Mouse (Mus musculus) heart, embryonic 13.5 days (tissue): ENCODE measurements around the gene Rnase2b. TPM values are rescaled to one million over a fixed set of nuclear protein-coding genes. Genes with fewer than 3 reads are reported as not detected.

Experiments
- ATAC-seq: fragments of 200-750 bp; cut with Nextera tagmentation; 2 replicates; pipeline ENCODE4 v1.8.0; 2017; ENCODE audit warnings: moderate TSS enrichment; ENCODE audit not compliant: insufficient number of reproducible peaks, low FRiP score, low TSS enrichment; ENCODE audit errors: extremely low read depth
- H3K27ac ChIP-seq: fragments of 300-500 bp; sonication (generic); replicated peaks from 2 replicates; pipeline ENCODE4 v1.5.1; 2015; ENCODE audit warnings: moderate library complexity, mild to moderate bottlenecking, inconsistent platforms
- H3K27me3 ChIP-seq: fragments of 300-500 bp; sonication (generic); replicated peaks from 2 replicates; pipeline ENCODE4 v1.6.1; 2015; ENCODE audit warnings: mild to moderate bottlenecking, inconsistent platforms
- H3K36me3 ChIP-seq: fragments of 300-500 bp; sonication (generic); 2 replicates; pipeline ENCODE4 v1.6.1; 2015; ENCODE audit warnings: mild to moderate bottlenecking, inconsistent platforms
- H3K4me1 ChIP-seq: fragments of 300-500 bp; sonication (generic); 2 replicates; pipeline ENCODE4 v1.6.1; 2015; ENCODE audit warnings: inconsistent platforms
- H3K4me2 ChIP-seq: fragments of 300-500 bp; sonication (generic); 2 replicates; pipeline ENCODE4 v1.6.1; 2015; ENCODE audit warnings: inconsistent platforms, mild to moderate bottlenecking, moderate library complexity
- H3K4me3 ChIP-seq: fragments of 300-500 bp; sonication (generic); 2 replicates; pipeline ENCODE4 v1.5.1; 2015; ENCODE audit warnings: moderate library complexity, mild to moderate bottlenecking, inconsistent platforms
- H3K9ac ChIP-seq: fragments of 300-500 bp; sonication (generic); 2 replicates; pipeline ENCODE4 v1.6.1; 2015; ENCODE audit warnings: inconsistent platforms, mild to moderate bottlenecking, moderate library complexity
- H3K9me3 ChIP-seq: fragments of 300-500 bp; sonication (generic); 2 replicates; pipeline ENCODE4 v1.6.1; 2016; ENCODE audit warnings: inconsistent platforms
- WGBS: fragments of 180-500 bp; shearing (Covaris S2); methylation state at CpG from one replicate; pipeline ENCODE4 v1.1.7; 2015; ENCODE audit warnings: mixed read lengths; 5-methylcytosine and 5-hydroxymethylcytosine counted together
- polyA plus RNA-seq: library from polyadenylated mRNA; unstranded; fragments of >200 nt; fragmentation: Nextera tagmentation; extraction: Ambion mirVana; gene quantifications from 2 replicates; pipeline ENCODE4 v1.2.1, GENCODE M21; 2015

Gene Rnase2b
- polyA plus RNA-seq, 1 experiment from 2014 or later: not detected

GRCm38 (mm10) chr14:51199098-51200023, 37.3 kb downstream of the Rnase2b start, which contains the start of gene Ang2:
Gene Ang2 (minus strand): TSS chr14:51199148.
- Histone ChIP-seq H3K9ac (no peak within 1 kb of the TSS), H3K27me3 (no peaks in the 10 kb centered on the region), H3K27ac (no peak within 1 kb of the TSS), H3K4me2 (no peak within 1 kb of the TSS), H3K9me3 (no peaks in the 10 kb centered on the region), H3K4me1 (no peaks in the 10 kb centered on the region), H3K4me3 (no peak within 1 kb of the TSS), H3K36me3 (no peaks in the 10 kb centered on the region)
- ATAC-seq: no peak
- WGBS: 71% methylated on average over 5 of the region's 5 CpGs

DNA sequence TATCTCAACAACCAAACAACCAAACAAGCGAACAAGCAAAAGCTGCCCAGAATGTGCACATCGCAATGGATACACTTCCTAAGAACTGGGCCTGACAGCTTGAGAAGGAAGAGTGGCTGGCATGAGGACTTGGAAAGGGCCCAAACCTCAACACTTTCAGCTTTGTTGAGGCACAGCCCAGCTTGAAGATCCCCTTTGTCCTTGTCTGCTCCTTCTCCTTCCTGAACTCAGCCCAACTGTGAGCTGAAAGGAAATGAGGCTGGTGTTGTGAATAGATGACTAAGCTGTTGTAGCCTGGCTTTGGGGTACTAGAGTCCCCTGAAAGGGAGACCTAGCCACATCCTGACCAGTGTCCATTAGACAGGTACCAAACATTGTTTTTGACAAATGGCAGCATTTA, 38.0 kb downstream of the Rnase2b start:
- Histone ChIP-seq H3K27me3 (no peaks in the 10 kb centered on the region), H3K4me1 (no peaks in the 10 kb centered on the region), H3K27ac (no peak overlapping the region), H3K36me3 (no peaks in the 10 kb centered on the region), H3K9ac (no peak overlapping the region), H3K4me2 (no peak overlapping the region), H3K4me3 (no peak overlapping the region), H3K9me3 (no peaks in the 10 kb centered on the region)
- no peak for ATAC-seq
- WGBS: 81% methylated on average over 2 of the region's 2 CpGs

GRCm38 (mm10) chr14:51200466-51200865, 38.4 kb downstream of the Rnase2b start:
- WGBS: 76% methylated on average over 2 of the region's 2 CpGs
- Histone ChIP-seq H3K4me3 (no peak overlapping the region), H3K9me3 (no peaks in the 10 kb centered on the region), H3K4me2 (no peak overlapping the region), H3K27me3 (no peaks in the 10 kb centered on the region), H3K4me1 (no peaks in the 10 kb centered on the region), H3K9ac (no peak overlapping the region), H3K36me3 (no peaks in the 10 kb centered on the region), H3K27ac (no peak overlapping the region)
- ATAC-seq: no peak

- H3K36me3 ChIP-seq: no peaks in the 10 kb centered on the region
- no peaks in the 10 kb centered on the region for H3K9me3 ChIP-seq
- 69% methylated on average over 2 of the region's 2 CpGs for WGBS
- no peak within 1 kb of the TSS for H3K27ac ChIP-seq
- H3K4me3 ChIP-seq: no peak within 1 kb of the TSS
- H3K4me1 ChIP-seq: no peaks in the 10 kb centered on the region
- no peak within 1 kb of the TSS for H3K4me2 ChIP-seq
- H3K27me3 ChIP-seq: no peaks in the 10 kb centered on the region
- no peak within 1 kb of the TSS for H3K9ac ChIP-seq
- ATAC-seq: no peak
Measured at GRCm38 (mm10) chr14:51203115-51203514, 41.1 kb downstream of the Rnase2b start, which contains the start of gene Ear14. Gene Ear14 (plus strand): TSS chr14:51203391.

Other genes starting within 250 kb of the Rnase2b start
- gene Osgep, start 237.4 kb upstream of the Rnase2b start, polyA plus RNA-seq: 112 and 131 TPM in 2 replicates
- 148 TPM in 2 replicates for gene Apex1, start 237.3 kb upstream of the Rnase2b start, polyA plus RNA-seq
- 34.9 and 38.2 TPM in 2 replicates for gene Pip4p1, start 231.4 kb upstream of the Rnase2b start, polyA plus RNA-seq
- 36.5 and 41.3 TPM in 2 replicates for gene Pnp, start 231.2 kb upstream of the Rnase2b start, polyA plus RNA-seq
- gene Gm49342, start 217.7 kb upstream of the Rnase2b start, polyA plus RNA-seq: not detected in 2 replicates
- gene Pnp2, start 206.3 kb upstream of the Rnase2b start, polyA plus RNA-seq: 0.74 TPM in 1 of 2 replicates, not detected in the other
- gene Rnase10, start 154.5 kb upstream of the Rnase2b start, polyA plus RNA-seq: 0.34 and 0.40 TPM in 2 replicates
- gene Rnase9, start 120.4 kb upstream of the Rnase2b start, polyA plus RNA-seq: not detected in 2 replicates
- not detected in 2 replicates for gene Rnase11, start 112.1 kb upstream of the Rnase2b start, polyA plus RNA-seq
- 0.99 and 1.1 TPM in 2 replicates for gene Rnase12, start 104.6 kb upstream of the Rnase2b start, polyA plus RNA-seq
- gene Olfr750, start 87.8 kb upstream of the Rnase2b start, polyA plus RNA-seq: not detected in 2 replicates
- 20.5 and 21.4 TPM in 2 replicates for gene Rnase4, start 71.2 kb upstream of the Rnase2b start, polyA plus RNA-seq
- 3.6 and 3.9 TPM in 2 replicates for gene Ang, start 71.1 kb upstream of the Rnase2b start, polyA plus RNA-seq
- not detected in 2 replicates for gene Eddm3b, start 47.8 kb upstream of the Rnase2b start, polyA plus RNA-seq
- 0.32 and 0.70 TPM in 2 replicates for gene Rnase6, start 38.4 kb upstream of the Rnase2b start, polyA plus RNA-seq
- 0.39 and 0.49 TPM in 2 replicates for gene Rnase1, start 15.5 kb upstream of the Rnase2b start, polyA plus RNA-seq
- not detected in 2 replicates for gene Ang2, start 36.9 kb downstream of the Rnase2b start, polyA plus RNA-seq
- gene Ear14, start 41.1 kb downstream of the Rnase2b start, polyA plus RNA-seq: not detected in 2 replicates
- gene Rnase2a, start 93.9 kb downstream of the Rnase2b start, polyA plus RNA-seq: not detected in 2 replicates
- not detected in 2 replicates for gene Gm7247, start 199.5 kb downstream of the Rnase2b start, polyA plus RNA-seq
- gene Vmn2r88, start 248.6 kb downstream of the Rnase2b start, polyA plus RNA-seq: not detected in 2 replicates